9 mouse cellular contexts compared by ENCODE assay signal in the genomic region with DNA sequence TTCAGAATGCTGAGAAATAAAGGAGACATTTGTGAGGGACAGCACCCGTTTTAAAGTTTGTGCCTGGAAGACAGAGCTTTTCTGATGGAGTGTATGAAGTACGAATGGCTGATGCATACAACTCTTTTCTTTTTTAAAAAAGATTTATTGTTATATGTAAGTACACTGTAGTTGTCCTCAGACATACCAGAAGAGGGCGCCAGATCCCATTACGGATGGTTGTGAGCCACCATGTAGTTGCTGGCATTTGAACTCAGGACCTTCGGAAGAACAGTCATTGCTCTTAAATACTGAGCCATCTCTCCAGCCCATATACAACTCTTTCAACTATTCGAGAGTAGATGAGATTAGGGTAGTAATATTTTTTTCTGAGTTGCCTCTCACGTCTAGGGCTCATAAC. TPM values are rescaled to one million over a fixed set of nuclear protein-coding genes. Genes with fewer than 3 reads are reported as not detected.
A peak's percentile ranks its signal among the peaks of the same experiment; 100 is the strongest.
DNase-seq lines count a peak whose midpoint lies in the region; TF ChIP-seq lines count a peak whose summit lies in the region.
"Had no signal": no experiment of that assay in that cellular context is flagged by ENCODE, and none has a peak within 500 bp of the region (broad histone marks: within the 10 kb centered on the region; RNA-seq: fewer than 3 reads in every experiment).

No protein-coding gene starts in this region.

- H3K27ac ChIP-seq in cerebellum, adult 2 months (ENCODE audit: insufficient read depth, low read length) = no peak overlapping the region
- no peak overlapping the region for H3K27ac ChIP-seq in left cerebral cortex, adult 2 months

- no peaks in the 10 kb centered on the region for H3K27me3 ChIP-seq in cerebellum, adult 2 months (ENCODE audit: control insufficient read depth, insufficient read depth, low read length)
- H3K27me3 ChIP-seq: megakaryocyte, embryonic 14.5 days had no signal

- no peak for DNase-seq in cerebellum, adult 2 months
- no peak for DNase-seq in cerebellum, adult 9-11 months
- DNase-seq in left cerebral cortex, adult 2 months (ENCODE audit: extremely low spot score in 1 of 2, low spot score in 2 of 2) = no peak
- no peak for DNase-seq in left cerebral cortex, postnatal 36 days (ENCODE audit: low spot score in 2 of 2)
- peak; percentile 17 for DNase-seq in c-Kit-negative CD71-positive TER-119-positive erythroid progenitor cells, embryonic 14.5 days (ENCODE audit: low read depth, low spot score)
- peak; percentile 42 to 80 for DNase-seq in thymus, postnatal 10 days (ENCODE audit: low spot score in 2 of 2)
- DNase-seq in embryo, embryonic 10 days (ENCODE audit: low spot score) = no peak
- no peak for DNase-seq in cerebellum, adult 9-10 months

- intact Hi-C loops in left cerebral cortex, adult 2 months (cut with DNase I) = no loop called here
- intact Hi-C loops in left cerebral cortex, postnatal 36 days (cut with DNase I) = no loop called here

- H3K4me1 ChIP-seq in cerebellum, adult 2 months (ENCODE audit: control insufficient read depth, insufficient read depth, low read length) = no peaks in the 10 kb centered on the region

- TF ChIP-seq CTCF in cerebellum, adult 2 months (IDR thresholded peaks at IDR 0.05; ENCODE audit: borderline replicate concordance, insufficient read depth, low read depth, low read length) = 0 out of 2 replicates have a peak, but pooled peaks have one; percentile 7
- peak; percentile 54 for TF ChIP-seq CTCF in left cerebral cortex, adult 2 months (IDR thresholded peaks at IDR 0.05)

- H3K4me3 ChIP-seq in cerebellum, adult 2 months (replicated peaks; ENCODE audit: insufficient read depth, low read depth, low read length) = no peak overlapping the region
- no peak overlapping the region for H3K4me3 ChIP-seq in left cerebral cortex, adult 2 months

- TF ChIP-seq POLR2A in cerebellum, adult 2 months (IDR thresholded peaks at IDR 0.05; ENCODE audit: borderline replicate concordance, insufficient read depth, low read length) = no peak

- 78% methylated on average over 7 of the region's 7 CpGs for WGBS in cerebellum, adult 2 months

RNA-seq across cellular contexts. Expression of gene Lrrc8d, which starts 8.1 kb away (rescaled TPM):
- 14.8 and 16.3 TPM in 2 replicates for polyA plus RNA-seq in cerebellum, adult 2 months (2012; rRNA removed)
- 10 to 100 TPM; 35.6 to 39.0 TPM for total RNA-seq in left cerebral cortex, adult 2 months (2021)
- total RNA-seq in left cerebral cortex, postnatal 36 days (2021) = 10 to 100 TPM; 38.7 to 39.1 TPM

Comparison
In these comparisons a context has a peak if more than half of its experiments do, and no peak if none do; other contexts are left out.
1. DNase-seq: peak in c-Kit-negative CD71-positive TER-119-positive erythroid progenitor cells, embryonic 14.5 days (single experiment) and thymus, postnatal 10 days (2 of 2); none in cerebellum, adult 2 months (0 of 2), cerebellum, adult 9-11 months (single experiment), left cerebral cortex, adult 2 months (0 of 2), left cerebral cortex, postnatal 36 days (0 of 2), embryo, embryonic 10 days (single experiment) and cerebellum, adult 9-10 months (single experiment).